Mouse (Mus musculus): ENCODE results near the gene Bco2.

Bco2 gene

DNA sequence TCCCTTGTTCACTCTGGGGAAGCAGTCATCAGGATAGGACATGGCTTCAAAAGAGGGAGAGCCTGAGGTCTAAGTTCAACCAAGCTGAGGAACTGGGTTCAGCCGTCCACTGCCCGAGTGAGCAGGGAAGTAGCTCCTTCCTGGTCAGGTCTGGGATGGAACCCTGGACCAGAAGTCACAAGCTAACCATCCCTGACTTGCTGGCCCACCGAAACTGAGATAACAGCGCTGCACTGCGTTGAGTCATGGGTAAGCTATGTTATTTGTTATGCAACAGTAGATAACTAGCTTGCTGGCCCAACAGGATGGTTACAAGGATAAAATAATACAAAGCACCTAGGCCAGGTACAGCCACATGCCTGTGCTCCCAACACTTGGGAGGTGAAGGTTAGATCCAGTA is 39.5 kb downstream of the Bco2 start:
- no peak for DNase-seq (ENCODE audit: low spot score)

DNA sequence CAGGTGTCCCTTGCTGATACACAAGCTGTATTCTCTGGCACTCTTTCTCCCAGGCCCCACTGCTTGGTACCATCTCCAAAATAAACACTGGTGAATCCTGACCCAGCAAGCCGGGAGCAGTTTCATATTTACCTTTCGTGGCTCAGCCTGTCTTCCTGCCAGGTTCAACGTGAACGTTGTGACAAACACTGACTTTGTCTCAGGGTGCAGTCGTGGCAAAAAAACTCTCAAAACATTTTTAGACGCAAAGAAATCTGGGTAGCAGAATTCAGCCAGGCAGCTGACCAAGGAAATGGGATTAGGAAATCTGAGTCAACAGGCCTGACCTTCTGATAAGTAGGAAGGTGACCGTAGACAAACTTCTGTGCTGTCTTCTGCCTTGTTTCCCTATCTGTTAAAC is 47.4 kb downstream of the Bco2 start:
- DNase-seq (ENCODE audit: low spot score), result no peak

DNA sequence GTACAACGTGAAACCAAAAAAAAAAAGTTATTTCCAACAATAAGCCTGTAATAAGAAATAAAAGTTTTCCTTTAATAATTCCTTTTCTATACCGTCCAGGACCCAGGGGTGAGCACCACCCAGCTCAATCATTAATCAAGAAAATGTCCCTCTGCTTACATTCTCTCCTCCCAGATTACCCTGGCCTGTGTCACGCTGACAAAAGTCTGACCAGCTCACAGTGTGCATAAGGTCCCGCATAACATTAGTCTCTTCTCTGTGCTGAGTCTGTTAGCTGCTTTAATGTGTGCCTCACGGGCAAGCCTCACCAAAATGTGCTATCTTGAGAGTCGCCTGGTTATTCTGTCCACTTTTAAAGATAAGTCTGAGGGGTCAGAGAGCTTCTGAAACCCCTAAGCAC is 49.6 kb downstream of the Bco2 start:
- no peak for DNase-seq (ENCODE audit: low spot score)

DNA sequence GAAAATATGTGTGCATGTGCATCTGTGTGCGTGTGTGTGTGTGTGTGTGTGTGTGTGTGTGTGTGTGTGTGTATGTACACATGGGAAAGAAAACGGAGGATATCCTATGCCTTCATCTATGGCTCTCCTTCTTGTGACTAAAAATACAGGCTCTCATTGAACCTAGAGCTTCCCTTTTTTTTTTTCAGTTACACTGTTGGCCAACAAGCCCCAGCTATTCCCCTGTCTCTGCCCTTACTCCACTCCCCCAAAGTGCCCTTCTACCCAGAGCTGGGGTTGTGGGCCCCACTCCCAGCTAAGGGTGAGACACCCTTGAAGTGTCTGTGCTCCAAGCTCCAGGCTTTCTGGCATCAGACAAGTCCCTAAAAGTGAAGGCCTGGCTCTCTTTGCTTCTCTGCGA is 52.0 kb downstream of the Bco2 start:
- DNase-seq (ENCODE audit: low spot score), result no peak

DNA sequence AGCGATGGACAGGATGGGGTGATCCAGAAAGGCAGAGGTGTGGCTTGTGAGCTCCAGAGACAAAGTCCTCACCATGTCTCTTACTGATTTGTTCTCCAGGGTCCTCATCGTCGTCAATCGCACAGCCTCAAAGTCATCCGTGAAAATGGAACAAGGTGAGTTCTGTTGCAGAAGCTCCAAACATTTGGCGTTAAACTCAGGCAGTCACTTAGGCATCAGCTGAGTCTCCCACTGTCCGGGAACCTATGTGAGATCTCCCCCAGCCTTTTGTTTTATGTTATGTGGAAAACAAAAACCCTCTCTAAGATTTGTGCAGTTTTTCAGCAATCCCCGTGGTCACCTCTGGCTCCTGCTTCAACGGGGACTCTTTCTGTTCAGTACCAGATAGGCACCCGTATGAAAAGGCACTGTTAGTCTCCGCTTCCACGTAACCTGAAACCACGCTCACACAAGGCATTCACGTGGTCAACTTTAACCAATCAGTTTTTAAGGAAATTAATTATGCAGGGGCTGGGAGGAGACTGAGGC is 53.9 kb downstream of the Bco2 start:
- no peak for DNase-seq (ENCODE audit: low spot score)

DNA sequence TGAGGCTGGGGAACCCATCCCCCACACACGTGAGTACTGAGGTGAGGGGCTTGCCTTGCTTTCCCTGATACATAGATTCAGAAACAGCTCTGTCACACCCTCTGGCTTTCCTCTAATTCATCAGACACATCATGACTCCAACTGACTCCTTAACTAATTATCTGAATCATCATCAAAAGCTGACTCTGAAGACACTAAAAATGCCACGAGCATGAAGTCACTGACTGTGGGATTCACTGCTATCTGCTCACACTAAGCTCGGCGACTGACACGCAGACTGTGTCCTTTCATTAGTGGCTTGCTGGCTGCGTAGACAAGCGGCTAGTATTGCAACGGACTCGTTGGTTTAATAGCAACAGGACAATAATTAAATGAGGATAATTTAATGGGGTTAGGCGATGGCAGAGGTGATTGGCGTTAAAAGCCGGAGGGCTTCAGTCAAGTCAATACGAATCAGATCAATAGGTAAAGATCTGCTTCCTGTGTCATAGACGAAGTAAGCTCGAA is 54.5 kb downstream of the Bco2 start:
- no peak for DNase-seq (ENCODE audit: low spot score)

DNA sequence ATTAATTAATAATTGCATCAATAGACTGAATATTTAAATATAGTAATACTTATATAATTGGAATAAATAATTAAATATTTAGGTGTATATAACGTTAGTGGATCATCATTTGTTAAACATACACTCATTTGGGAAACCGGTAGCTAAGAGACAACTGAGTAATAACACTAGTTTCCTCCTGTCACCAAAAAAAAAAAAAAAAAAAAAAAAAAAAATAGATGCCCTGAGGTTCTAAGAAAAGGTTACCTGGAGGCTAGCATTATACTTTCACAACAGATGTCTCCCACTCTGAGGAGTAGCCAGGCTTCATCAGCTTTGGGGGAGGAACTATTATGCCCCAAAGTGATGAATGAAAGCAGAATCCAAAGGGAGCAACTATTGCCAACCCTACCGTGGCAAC is 55.2 kb downstream of the Bco2 start:
- no peak for DNase-seq (ENCODE audit: low spot score)

DNA sequence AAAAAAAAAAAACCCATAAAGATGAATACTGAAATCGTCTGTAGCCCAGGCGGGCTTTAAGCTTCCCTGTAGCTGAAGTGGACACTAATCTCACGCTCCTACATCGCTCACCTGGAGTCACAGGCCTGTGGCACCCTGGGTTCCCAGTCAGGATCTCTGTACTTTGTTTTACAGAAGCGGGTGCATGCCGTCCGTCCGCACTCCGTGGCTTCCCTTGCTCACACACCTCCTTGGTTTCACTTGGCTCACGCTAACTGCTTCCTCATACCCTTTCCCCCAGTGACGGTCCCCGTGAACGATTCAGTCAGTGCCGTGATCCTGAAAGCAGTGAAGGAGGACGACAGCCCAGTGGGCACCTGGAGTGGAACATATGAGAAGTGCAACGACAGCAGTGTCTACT is 56.2 kb downstream of the Bco2 start:
- DNase-seq (ENCODE audit: low spot score), result no peak

DNA sequence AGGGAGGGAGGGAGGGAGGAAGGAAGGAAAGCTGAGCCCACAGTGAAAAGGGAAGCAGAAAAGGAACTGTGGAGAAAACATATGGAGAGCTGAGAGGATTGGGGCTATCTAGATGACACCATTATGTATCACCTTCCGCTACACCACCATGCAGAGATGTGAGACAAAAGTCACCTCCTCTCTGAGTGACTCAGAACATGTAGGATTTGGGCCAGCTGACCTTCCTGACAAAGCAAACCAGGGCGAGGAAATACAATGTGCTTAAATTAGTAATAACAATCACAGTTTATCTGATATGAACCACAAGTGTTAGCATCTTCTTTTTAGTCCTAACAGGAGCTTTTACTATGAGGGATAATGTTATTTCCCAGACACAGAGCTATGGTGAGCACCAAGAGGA is 57.4 kb downstream of the Bco2 start:
- DNase-seq (ENCODE audit: low spot score), result no peak

DNA sequence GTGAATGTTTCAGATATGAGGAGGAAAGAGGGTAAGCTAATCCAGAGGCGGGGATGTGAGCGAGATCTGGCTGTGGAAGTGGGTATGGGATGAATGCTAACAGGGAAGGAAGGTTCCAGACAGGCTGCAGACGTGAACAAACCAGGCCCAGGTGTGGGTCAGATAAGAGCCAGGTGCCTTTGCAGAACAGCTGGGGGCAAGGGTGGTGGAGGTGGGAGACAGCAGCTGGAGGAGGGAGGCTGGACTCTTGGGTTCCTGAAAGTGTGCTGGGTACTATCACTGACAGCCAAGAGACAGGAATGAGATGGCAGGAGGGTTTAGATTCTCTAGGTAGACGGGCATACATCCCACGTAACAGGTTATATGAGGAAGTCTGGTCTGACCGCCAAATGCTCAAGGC is 57.9 kb downstream of the Bco2 start:
- DNase-seq (ENCODE audit: low spot score), result no peak

DNA sequence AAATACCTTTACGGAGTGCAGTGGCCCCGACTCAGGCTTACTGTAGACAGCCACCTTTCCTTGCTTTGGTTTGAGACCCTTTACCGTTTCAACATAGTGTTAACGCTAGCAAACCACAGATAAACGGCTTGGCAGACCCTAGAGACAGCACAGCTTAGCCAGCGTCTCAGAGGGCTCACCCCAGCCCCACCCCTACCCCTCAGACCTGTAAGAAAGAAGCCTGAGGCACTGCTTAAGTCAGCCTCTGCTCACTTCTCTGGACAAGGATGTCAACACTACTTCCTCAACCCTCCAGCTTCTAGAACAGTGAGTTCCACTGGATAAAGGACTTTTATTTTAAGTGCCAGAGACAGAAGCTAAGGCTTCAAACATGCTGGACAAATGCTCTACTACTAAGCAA is 58.4 kb downstream of the Bco2 start:
- no peak for DNase-seq (ENCODE audit: low spot score)

DNA sequence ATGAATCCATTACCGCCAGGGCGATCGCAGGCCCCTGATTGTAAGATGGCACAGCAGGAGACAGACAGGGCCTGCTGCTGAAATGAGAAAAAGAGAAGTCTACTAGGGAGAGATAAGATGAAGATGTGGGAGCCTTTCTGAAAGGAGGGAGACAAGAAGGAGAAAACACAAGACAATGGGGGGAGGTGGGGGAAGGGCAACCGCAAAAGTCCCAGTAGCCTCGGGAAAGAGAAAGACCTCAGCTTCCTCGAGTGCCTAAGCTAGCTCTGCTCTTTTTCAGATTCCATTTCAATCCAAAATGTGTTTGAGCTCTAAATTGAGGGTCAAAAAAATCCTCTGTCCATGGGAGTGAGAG is 58.9 kb downstream of the Bco2 start:
- no peak for DNase-seq (ENCODE audit: low spot score)

DNA sequence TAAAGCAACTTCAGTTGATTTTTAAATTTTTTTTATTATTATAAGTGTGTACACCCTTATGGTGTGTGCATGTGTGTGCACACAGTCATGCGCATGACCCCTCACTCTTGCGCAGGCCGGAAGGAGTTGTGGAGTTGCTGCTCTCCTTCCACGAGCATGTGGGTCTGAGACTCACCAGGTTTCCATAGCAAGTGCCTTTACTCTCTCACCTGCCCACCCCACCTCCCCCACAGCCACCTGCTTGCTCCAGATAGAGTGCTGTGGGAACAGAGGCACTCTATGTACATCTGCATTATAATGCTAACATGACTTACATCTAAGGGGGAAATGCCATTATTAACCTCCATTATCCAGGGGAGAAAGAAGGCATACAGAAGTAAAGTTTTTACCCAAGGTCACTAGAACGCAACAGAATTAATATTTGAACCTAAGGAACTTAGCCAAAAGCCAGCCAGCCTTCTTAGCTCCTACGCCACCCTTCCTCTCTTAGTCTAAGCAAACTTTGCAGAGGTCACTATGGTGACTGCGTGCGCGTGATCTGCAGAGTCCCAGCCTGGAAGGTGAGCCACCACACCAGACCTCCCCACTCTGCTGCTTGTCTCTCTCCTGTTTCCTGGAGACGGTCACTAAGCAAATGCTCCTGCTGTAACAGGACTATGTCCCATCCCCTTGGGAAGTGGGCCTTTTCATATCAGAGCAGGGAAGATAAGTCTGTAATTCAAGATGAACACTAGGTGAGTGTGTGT is 59.4 kb downstream of the Bco2 start:
- DNase-seq (ENCODE audit: low spot score), result no peak

DNA sequence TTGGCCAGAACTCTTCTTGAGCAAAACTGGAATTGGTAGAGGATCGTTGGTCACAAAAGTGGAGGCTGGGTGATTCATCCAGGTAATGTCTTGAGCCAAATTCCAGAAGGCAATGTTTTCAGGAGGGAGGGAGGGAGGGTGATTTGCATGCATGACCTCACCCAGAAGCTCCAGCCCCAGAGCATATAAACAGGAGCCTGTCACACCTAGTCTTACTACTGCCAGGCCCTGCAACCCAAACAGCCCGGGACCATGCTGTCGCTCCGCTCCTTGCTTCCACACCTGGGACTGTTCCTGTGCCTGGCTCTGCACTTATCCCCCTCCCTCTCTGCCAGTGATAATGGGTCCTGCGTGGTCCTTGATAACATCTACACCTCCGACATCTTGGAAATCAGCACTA is 60.7 kb downstream of the Bco2 start, which contains the start of gene Plet1:
Gene Plet1, plus strand, starts transcription at position 215 of the 400 bp plus-strand sequence.
- DNase-seq (ENCODE audit: low spot score), result no peak

DNA sequence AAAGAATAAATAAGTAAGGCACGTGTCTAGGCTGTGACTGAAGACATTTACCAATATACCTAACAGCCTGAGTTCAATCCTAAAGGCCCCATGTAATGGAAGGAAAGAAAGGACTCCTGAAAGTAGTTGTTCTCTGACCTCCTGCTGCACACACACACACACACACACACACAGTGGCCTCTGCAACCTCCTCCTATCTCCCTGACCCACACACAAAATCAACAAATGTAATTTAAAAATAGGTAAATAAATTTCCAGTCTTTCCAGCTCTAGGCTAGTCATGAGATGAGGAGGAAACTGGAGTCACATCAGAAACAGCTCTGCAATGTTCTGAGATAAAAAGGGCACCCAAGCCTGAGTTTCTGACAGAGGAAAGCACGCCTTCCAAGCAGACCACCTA is 61.2 kb downstream of the Bco2 start:
- DNase-seq (ENCODE audit: low spot score), result no peak

DNA sequence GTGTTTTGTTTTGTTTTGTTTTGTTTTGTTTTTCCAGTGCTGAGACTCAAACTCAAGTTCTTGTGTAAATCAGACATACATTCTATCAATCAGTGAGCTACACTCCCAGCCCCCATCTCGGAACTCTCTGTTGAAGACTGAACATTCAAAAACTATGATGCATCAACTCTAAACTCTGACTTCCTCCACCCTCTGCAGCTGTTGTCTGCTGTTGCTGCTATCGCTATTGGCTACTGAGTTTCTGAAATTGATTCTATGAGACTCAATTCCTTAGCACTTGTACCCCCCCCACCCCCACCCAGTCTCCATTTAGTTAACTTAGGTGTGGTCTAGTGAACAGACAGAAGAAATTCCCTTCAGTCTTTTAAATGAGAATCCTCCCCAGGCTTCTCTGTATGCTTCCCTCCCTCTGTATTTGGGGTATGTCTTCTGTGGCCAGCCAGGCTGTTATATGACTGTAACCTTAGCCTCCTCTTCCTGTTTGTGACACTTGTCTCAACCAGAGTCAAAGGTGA is 63.4 kb downstream of the Bco2 start:
- no peak for DNase-seq (ENCODE audit: low spot score)

DNA sequence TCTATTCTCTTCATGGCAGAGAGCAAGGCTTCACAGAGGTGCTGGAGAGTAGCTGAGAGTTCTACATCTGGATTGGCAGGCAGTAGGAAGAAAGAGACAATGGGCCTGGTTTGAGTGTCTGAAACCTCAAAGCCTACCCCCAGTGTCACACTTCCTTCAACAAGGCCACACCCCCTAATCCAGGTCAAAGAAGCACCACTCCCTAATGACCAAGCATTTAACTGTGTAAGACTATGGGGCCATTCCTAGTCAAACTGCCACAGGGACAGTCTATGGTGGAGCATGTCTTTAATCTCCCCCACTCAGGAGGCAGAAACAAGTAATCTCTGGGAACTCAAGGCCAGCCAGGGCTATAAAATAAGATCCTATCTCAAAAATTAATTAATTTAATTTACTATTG is 64.1 kb downstream of the Bco2 start:
- DNase-seq (ENCODE audit: low spot score), result no peak

DNA sequence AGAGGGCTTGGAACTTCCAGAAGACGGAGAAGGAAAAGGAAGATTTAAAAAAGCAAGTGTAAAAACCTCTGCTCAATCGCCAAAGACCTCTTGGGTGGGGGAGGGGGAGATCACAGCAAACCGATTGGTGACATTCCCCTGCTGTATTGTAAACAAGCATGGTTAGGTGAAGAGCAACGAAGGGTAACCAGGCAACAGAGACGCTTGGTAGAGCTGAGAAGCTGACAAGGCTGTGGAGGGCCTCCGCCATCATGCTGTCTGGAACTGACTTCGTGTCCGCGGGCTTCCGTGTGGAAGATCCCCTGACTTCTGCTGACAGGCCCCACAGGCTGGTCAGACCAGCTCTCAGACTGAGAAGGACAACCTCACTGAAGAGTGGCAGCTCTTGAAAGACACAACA is 69.5 kb downstream of the Bco2 start:
- DNase-seq (ENCODE audit: low spot score), result no peak

Data from ovary, postnatal 14 days (tissue).